Mouse (Mus musculus) heart, embryonic 16.5 days (tissue): Measurements from ENCODE around the gene Zfp712. TPM values are rescaled to one million over a fixed set of nuclear protein-coding genes. Genes with fewer than 3 reads are reported as not detected.

ENCODE experiments used
- ATAC-seq: fragments of 200-750 bp; cut with Nextera tagmentation; replicated peaks from 2 replicates; pipeline ENCODE4 v1.8.0; 2017; ENCODE audit warnings: moderate number of reproducible peaks; ENCODE audit not compliant: insufficient read depth, low FRiP score; ENCODE audit errors: extremely low read depth
- H3K27ac ChIP-seq: fragments of 300-500 bp; sonication (generic); 2 replicates; pipeline ENCODE4 v1.5.1; 2014; ENCODE audit warnings: mild to moderate bottlenecking, low read length, control low read depth, moderate library complexity
- H3K27me3 ChIP-seq: fragments of 300-500 bp; sonication (generic); 2 replicates; pipeline ENCODE4 v1.6.1; 2014; ENCODE audit warnings: low read length, mixed read lengths; ENCODE audit not compliant: control insufficient read depth, insufficient read depth
- H3K36me3 ChIP-seq: fragments of 300-500 bp; sonication (generic); 2 replicates; pipeline ENCODE4 v1.6.1; 2014; ENCODE audit not compliant: control insufficient read depth, insufficient read depth
- H3K4me1 ChIP-seq: fragments of 300-500 bp; sonication (generic); 2 replicates; pipeline ENCODE4 v1.6.1; 2014; ENCODE audit warnings: low read length, mixed read lengths; ENCODE audit not compliant: control insufficient read depth, insufficient read depth
- H3K4me2 ChIP-seq: fragments of 300-500 bp; sonication (generic); 2 replicates; pipeline ENCODE4 v1.6.1; 2014; ENCODE audit warnings: low read depth, mild to moderate bottlenecking, control low read depth, low read length
- H3K4me3 ChIP-seq: fragments of 300-500 bp; sonication (generic); 2 replicates; pipeline ENCODE4 v1.5.1; 2014; ENCODE audit warnings: mild to moderate bottlenecking, control low read depth, low read length
- H3K9ac ChIP-seq: fragments of 300-500 bp; sonication (generic); 2 replicates; pipeline ENCODE4 v1.6.1; 2014; ENCODE audit warnings: low read length, control low read depth
- H3K9me3 ChIP-seq: fragments of 300-500 bp; sonication (generic); replicated peaks from 2 replicates; pipeline ENCODE4 v1.6.1; 2016; ENCODE audit warnings: low read length; ENCODE audit not compliant: control insufficient read depth
- WGBS: fragments of 180-500 bp; shearing (Covaris S2); extraction: QIAGEN DNeasy Blood & Tissue Kit; methylation state at CpG from one replicate; pipeline ENCODE4 v1.1.7; 2014; 5-methylcytosine and 5-hydroxymethylcytosine counted together
- polyA plus RNA-seq: library from polyadenylated mRNA; unstranded; fragments of >200 nt; fragmentation: Nextera tagmentation; extraction: Ambion mirVana; gene quantifications from 2 replicates; pipeline ENCODE4 v1.2.1, GENCODE M21; 2015

The Zfp712 gene
- 2.3 and 2.9 TPM in 2 replicates for polyA plus RNA-seq

DNA sequence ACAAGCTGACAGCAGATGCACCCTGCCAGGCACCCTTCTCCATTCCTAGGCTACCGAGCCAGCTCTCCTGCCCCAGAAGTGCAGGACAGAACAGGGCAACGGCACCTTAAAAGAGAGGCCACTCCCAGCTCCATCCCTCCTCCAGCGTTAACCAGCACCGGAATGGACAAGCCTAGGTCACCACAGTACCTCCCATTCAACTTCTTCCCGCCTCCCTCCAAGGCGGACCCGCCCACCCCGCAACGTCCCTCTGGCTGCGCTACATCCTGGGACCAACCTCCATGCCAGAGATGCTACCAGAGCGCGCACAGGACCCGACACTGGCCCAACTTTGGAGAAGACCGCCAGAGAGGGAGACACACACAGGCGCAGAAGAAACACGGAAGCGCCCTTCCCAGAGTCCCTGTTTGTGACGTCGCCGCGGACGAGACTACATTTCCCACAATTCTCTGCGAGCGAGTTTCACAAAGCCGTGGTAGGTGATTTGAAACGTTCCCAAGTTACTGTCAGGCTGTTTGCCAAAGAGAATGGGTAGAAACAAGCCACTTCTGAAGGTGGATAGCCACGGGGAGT lies at the start of gene Zfp712:
Zfp712 (minus strand) TSS at position 385 of the 573 bp plus-strand sequence.
- Histone ChIP-seq H3K9me3 (no peaks in the 10 kb centered on the region), H3K27ac (peak within 1 kb of the TSS; percentile 90), H3K9ac (peak within 1 kb of the TSS; percentile 71), H3K4me1 (peaks cover 5% of the 10 kb centered on the region), H3K36me3 (no peaks in the 10 kb centered on the region), H3K27me3 (no peaks in the 10 kb centered on the region), H3K4me3 (peak within 1 kb of the TSS; percentile 78), H3K4me2 (peak within 1 kb of the TSS; percentile 91)
- under 1% methylated on average over 27 of the region's 27 CpGs for WGBS
- peak; percentile 94 for ATAC-seq

DNA sequence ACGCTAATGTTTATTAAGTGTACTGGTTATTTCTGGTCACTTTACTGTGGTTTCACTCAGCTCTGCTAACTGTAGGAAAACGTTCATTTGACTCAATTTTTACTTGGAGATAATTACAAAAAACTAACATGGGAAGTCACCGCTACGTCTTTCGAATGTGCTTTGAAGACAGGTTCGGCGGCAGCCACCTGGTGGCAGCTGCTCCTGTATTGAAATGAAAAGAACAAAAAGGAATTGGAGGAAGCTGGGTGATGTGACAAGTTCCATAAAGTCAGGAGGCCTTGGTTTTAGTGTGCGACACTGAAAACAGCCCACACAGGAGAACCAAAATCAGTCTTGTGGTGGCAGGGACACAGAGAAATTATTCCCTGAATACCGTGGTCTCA lies 47.8 kb upstream of the Zfp712 start:
- ATAC-seq, result peak; percentile 63
- H3K27me3 ChIP-seq, result no peaks in the 10 kb centered on the region
- H3K4me1 ChIP-seq, result peaks cover 6% of the 10 kb centered on the region
- peak overlapping the region; percentile 88 for H3K4me2 ChIP-seq
- H3K9ac ChIP-seq, result peak overlapping the region; percentile 44
- peak overlapping the region; percentile 53 for H3K27ac ChIP-seq
- peak overlapping the region; percentile 92 for H3K4me3 ChIP-seq
- H3K36me3 ChIP-seq, result peaks cover 8% of the 10 kb centered on the region
- H3K9me3 ChIP-seq, result no peaks in the 10 kb centered on the region; the same call in 1 of the 2 replicates
- WGBS, result 7% methylated on average over 9 of the region's 9 CpGs

DNA sequence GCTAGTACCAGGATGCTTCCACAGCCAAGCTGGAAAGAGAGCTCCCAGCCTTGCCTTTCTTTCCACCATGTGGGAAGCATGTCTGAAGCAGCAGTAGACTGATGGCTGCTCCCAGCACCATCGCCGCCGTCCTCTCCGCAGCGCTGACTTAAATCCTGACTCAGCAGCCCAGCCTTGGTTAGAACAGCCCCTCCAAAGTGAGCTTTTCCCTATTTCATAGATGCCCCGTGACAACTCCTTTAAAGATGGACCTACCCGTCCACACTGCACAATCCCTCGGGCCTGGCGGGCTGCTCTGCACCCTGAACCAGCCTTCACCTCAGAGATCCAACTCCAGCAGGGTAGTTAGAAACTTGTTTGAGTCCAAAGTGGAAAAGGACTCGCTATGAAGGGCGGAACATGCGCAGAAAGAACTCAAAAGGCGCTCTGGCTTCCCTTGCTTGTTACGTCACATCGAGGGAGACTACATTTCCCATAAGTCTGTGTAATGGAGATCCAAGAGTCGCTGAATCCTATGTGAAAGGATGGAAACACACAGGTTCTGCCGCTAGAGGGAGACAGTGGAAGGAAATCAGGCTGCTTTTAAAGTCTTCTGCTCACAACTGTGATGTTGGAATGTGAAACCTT lies 47.3 kb upstream of the Zfp712 start, which contains the start of gene Gm28557:
Gm28557 (minus strand) TSS at position 411 of the 627 bp plus-strand sequence.
- ATAC-seq, result peak; percentile 98
- H3K36me3 ChIP-seq, result peaks cover 8% of the 10 kb centered on the region
- H3K27me3 ChIP-seq, result no peaks in the 10 kb centered on the region
- WGBS, result 1% methylated on average over 17 of the region's 17 CpGs
- peak within 1 kb of the TSS; percentile 97 for H3K27ac ChIP-seq
- no peaks in the 10 kb centered on the region; the same call in 1 of the 2 replicates for H3K9me3 ChIP-seq
- H3K4me2 ChIP-seq, result peak within 1 kb of the TSS; percentile 88
- peaks cover 6% of the 10 kb centered on the region for H3K4me1 ChIP-seq
- H3K9ac ChIP-seq, result peak within 1 kb of the TSS; percentile 92
- H3K4me3 ChIP-seq, result peak within 1 kb of the TSS; percentile 92

DNA sequence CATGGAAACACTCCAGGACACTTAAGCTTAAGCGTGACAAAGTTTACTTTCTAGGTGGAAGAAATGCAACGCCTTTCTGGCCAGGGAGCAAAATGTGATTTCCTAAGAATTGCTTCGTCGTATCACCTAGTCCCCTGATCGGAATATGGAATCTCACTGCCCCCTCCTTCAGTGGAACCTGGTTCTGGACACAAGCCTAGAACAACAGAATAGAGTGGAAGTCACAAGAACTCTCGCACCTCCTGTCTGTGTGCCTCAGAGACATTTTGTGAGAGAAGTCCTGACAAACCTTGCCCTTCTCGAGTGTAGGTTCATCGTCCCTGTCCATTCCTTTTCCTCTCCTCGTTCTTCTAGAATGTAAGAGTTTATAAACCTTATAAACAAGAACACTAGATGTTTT lies 46.7 kb upstream of the Zfp712 start:
- Histone ChIP-seq H3K4me3 (peak overlapping the region; percentile 92), H3K27me3 (no peaks in the 10 kb centered on the region), H3K9ac (peak overlapping the region; percentile 92), H3K4me1 (peaks cover 6% of the 10 kb centered on the region), H3K36me3 (peaks cover 8% of the 10 kb centered on the region), H3K27ac (peak overlapping the region; percentile 97), H3K9me3 (no peaks in the 10 kb centered on the region; the same call in 1 of the 2 replicates), H3K4me2 (peak overlapping the region; percentile 88)
- no peak for ATAC-seq
- WGBS, result 51% methylated on average over 9 of the region's 9 CpGs

DNA sequence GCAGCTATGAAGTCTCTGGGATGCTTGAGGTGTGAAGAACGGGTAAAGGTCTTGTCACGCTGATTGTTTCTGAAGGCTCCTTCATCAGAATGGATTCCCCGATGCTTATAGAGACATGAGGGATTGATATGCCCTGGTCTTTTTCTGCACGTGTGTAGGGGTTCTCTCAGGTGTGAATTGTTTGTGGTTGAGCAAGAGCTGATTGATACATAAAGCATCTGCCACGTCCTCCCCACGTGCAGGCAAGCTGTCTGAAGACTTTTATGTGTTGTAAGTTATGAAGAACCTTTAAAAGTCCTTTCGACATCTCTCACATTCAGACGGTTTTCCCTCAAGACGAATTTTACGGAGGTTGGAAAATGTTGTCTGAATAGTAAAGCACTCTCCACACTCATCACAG lies 36.9 kb upstream of the Zfp712 start, which contains the start of gene Zfp708:
Zfp708 (minus strand) TSS at position 101 of the 400 bp plus-strand sequence.
- no peak within 1 kb of the TSS for H3K27ac ChIP-seq
- H3K4me2 ChIP-seq, result no peak within 1 kb of the TSS
- peaks cover 11% of the 10 kb centered on the region for H3K36me3 ChIP-seq
- 89% methylated on average over 10 of the region's 10 CpGs for WGBS
- H3K4me3 ChIP-seq, result no peak within 1 kb of the TSS
- no peaks in the 10 kb centered on the region for H3K27me3 ChIP-seq
- H3K4me1 ChIP-seq, result no peaks in the 10 kb centered on the region
- no peaks in the 10 kb centered on the region for H3K9me3 ChIP-seq
- no peak for ATAC-seq
- no peak within 1 kb of the TSS for H3K9ac ChIP-seq

DNA sequence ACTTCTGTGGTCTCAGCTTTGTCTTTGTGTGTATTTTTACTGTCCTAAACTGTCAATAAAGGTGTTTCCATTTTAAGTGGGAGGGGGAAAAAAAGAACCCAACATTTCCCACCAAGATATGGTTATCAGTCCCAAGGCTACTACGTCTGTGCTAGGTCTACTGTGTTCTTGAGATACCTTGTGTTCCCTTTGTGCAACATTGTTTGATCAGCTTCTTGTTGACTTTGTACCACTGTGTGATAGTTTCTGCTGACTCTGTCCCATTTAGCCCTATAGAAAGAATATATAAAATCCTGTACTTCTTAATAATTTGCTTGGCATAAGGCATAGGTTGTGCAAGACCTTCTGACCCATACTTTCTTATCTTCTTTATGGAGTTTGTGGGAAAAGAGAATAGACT lies 29.2 kb upstream of the Zfp712 start:
- no peak overlapping the region for H3K27ac ChIP-seq
- no peaks in the 10 kb centered on the region for H3K36me3 ChIP-seq
- H3K4me1 ChIP-seq, result no peaks in the 10 kb centered on the region
- WGBS, result 70% methylated on average over 1 of the region's 1 CpGs
- no peaks in the 10 kb centered on the region for H3K9me3 ChIP-seq
- H3K27me3 ChIP-seq, result no peaks in the 10 kb centered on the region
- no peak overlapping the region for H3K4me2 ChIP-seq
- no peak for ATAC-seq
- no peak overlapping the region for H3K4me3 ChIP-seq
- H3K9ac ChIP-seq, result no peak overlapping the region

DNA sequence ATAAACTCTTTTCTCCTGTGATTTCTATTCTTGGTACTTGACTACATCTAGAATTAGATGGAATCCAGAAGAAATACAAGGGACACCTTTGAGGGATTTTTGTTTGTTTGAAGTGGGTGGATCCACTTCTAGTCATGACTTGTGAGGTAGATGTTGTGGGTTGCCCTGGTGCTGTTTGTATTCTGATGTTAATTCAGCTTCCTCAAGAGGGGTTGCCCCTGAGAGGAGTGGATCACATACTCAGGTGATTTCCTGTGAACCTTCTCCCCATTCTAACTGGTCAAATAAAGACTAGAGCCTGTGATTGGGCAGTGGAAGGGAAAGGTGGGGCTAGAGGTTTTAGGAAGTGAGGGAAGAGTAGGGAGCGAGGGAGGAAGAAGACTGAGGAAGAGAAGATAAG lies 21.0 kb upstream of the Zfp712 start:
- Histone ChIP-seq H3K9ac (peak overlapping the region; percentile 80), H3K4me3 (peak overlapping the region; percentile 79; the same call in 1 of the 2 replicates), H3K4me2 (peak overlapping the region; percentile 90), H3K4me1 (peaks cover 6% of the 10 kb centered on the region), H3K27ac (peak overlapping the region; percentile 95), H3K27me3 (no peaks in the 10 kb centered on the region), H3K36me3 (peaks cover 6% of the 10 kb centered on the region; the same call in 1 of the 2 replicates), H3K9me3 (no peaks in the 10 kb centered on the region)
- no peak for ATAC-seq
- 58% methylated on average over 1 of the region's 1 CpGs for WGBS

DNA sequence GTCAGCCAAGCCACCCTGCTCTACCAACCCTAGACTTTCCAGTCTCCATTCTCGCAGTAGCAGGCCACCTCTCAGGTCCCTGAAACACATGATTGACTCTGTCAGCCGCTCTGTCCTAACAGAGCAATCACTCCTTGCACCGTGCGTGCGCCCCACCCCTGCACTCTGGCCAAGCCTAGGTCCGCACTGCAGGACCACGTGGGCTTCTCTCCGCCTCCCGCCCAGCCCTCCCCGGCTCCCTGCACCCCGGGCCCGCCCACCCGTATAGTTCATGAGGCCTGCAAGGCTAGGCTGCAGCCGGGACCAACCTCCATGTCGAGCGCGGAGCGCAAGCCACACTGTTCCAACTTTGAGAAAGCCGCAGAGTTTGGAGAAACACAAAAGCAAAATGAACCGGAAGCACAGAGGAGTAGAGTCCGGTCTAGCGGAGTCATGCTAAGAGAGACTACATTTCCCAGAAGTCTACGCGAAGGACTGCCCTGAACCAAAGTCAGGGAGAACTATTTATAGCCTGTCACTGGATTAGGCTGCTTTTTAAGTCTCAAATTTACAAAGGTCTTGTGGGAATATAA lies 20.3 kb upstream of the Zfp712 start:
- peak; percentile 99 for ATAC-seq

DNA sequence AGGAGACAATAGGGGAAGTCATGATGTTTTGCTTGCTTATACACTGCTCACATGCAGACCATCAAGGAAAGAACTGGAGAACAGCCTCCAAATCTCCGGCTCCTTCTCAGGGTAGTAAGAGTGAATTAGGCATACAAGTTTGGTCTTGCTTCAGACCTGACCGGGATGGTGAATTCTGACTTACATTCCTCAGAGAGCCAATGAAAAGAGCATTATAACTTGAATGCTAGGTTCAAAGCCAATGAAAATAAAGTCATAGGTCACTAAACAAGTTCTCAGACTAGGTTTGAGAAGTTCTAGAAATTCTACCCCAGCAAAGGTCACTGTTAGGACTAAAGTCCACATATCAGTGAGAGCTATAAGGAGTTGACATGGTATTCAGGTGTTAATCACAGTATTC lies 16.3 kb upstream of the Zfp712 start:
- 98% methylated on average over 2 of the region's 2 CpGs for WGBS
- ATAC-seq, result no peak
- Histone ChIP-seq H3K9me3 (peaks cover 10% of the 10 kb centered on the region), H3K9ac (no peak overlapping the region), H3K36me3 (peaks cover 24% of the 10 kb centered on the region), H3K4me3 (no peak overlapping the region), H3K4me2 (no peak overlapping the region), H3K27ac (no peak overlapping the region), H3K4me1 (peaks cover 6% of the 10 kb centered on the region), H3K27me3 (no peaks in the 10 kb centered on the region)

More for the DNA sequence above, 20.3 kb upstream of the Zfp712 start:
- peaks cover 7% of the 10 kb centered on the region; the same call in 1 of the 2 replicates for H3K36me3 ChIP-seq
- peak overlapping the region; percentile 90 for H3K4me2 ChIP-seq
- no peaks in the 10 kb centered on the region for H3K27me3 ChIP-seq
- peak overlapping the region; percentile 79 for H3K4me3 ChIP-seq
- peak overlapping the region; percentile 95 for H3K27ac ChIP-seq
- H3K4me1 ChIP-seq, result peaks cover 6% of the 10 kb centered on the region
- under 1% methylated on average over 24 of the region's 24 CpGs for WGBS
- H3K9me3 ChIP-seq, result no peaks in the 10 kb centered on the region
- H3K9ac ChIP-seq, result peak overlapping the region; percentile 80
